Mouse (Mus musculus): Measurements from ENCODE around the gene Rgs3. TPM values are rescaled to one million over a fixed set of nuclear protein-coding genes. Genes with fewer than 3 reads are reported as not detected.

Rgs3 gene
- polyA plus RNA-seq, 1 experiment from 2014 or later: 8.2 TPM

- in situ Hi-C loops (cut with MboI; ENCODE audit: low pct_unique_long_range_greater_than_20kb): no loop called here
- no peaks in the 10 kb centered on the region for H3K27me3 ChIP-seq
- TF ChIP-seq CTCF (IDR thresholded peaks at IDR 0.05): no peak
- POLR2A ChIA-PET: no interaction called here
- no peak for DNase-seq (ENCODE audit: low read depth, low spot score)
- CTCF ChIA-PET: no interaction called here
- no peak for ATAC-seq
Measured at GRCm38 (mm10) chr4:62605856-62606541, 46.4 kb downstream of the Rgs3 start.

- TF ChIP-seq CTCF (IDR thresholded peaks at IDR 0.05): no peak
- CTCF ChIA-PET: no interaction called here
- no peak for ATAC-seq
- in situ Hi-C loops (cut with MboI; ENCODE audit: low pct_unique_long_range_greater_than_20kb): no loop called here
- POLR2A ChIA-PET: no interaction called here
- DNase-seq (ENCODE audit: low read depth, low spot score): no peak
- H3K27me3 ChIP-seq: no peaks in the 10 kb centered on the region
Measured at GRCm38 (mm10) chr4:62606542-62606882, 46.9 kb downstream of the Rgs3 start.

- no peaks in the 10 kb centered on the region for H3K27me3 ChIP-seq
- CTCF ChIA-PET: no interaction called here
- DNase-seq (ENCODE audit: low read depth, low spot score) (no peak), ATAC-seq (no peak)
- POLR2A ChIA-PET: no interaction called here
- TF ChIP-seq CTCF (IDR thresholded peaks at IDR 0.05): no peak
- in situ Hi-C loops (cut with MboI; ENCODE audit: low pct_unique_long_range_greater_than_20kb): no loop called here
Measured at GRCm38 (mm10) chr4:62606905-62607304, 47.3 kb downstream of the Rgs3 start.

- DNase-seq (ENCODE audit: low read depth, low spot score) (no peak), ATAC-seq (no peak)
- no peak for TF ChIP-seq CTCF (IDR thresholded peaks at IDR 0.05)
- no peaks in the 10 kb centered on the region for H3K27me3 ChIP-seq
- ChIA-PET POLR2A (no interaction called here), CTCF (no interaction called here)
- in situ Hi-C loops (cut with MboI; ENCODE audit: low pct_unique_long_range_greater_than_20kb): no loop called here
Measured at GRCm38 (mm10) chr4:62607345-62607744, 47.7 kb downstream of the Rgs3 start.

- in situ Hi-C loops (cut with MboI; ENCODE audit: low pct_unique_long_range_greater_than_20kb): no loop called here
- ChIA-PET POLR2A (no interaction called here), CTCF (no interaction called here)
- no peaks in the 10 kb centered on the region for H3K27me3 ChIP-seq
- ATAC-seq (no peak), DNase-seq (ENCODE audit: low read depth, low spot score) (no peak)
- no peak for TF ChIP-seq CTCF (IDR thresholded peaks at IDR 0.05)
Measured at GRCm38 (mm10) chr4:62607805-62608204, 48.2 kb downstream of the Rgs3 start.

GRCm38 (mm10) chr4:62609333-62609732 is 49.7 kb downstream of the Rgs3 start:
- ChIA-PET POLR2A (no interaction called here), CTCF (no interaction called here)
- H3K27me3 ChIP-seq: no peaks in the 10 kb centered on the region
- TF ChIP-seq CTCF (IDR thresholded peaks at IDR 0.05): no peak
- ATAC-seq: no peak
- DNase-seq (ENCODE audit: low read depth, low spot score): no peak
- in situ Hi-C loops (cut with MboI; ENCODE audit: low pct_unique_long_range_greater_than_20kb): no loop called here

GRCm38 (mm10) chr4:62610142-62610675 is 50.6 kb downstream of the Rgs3 start:
- H3K27me3 ChIP-seq: no peaks in the 10 kb centered on the region
- TF ChIP-seq CTCF (IDR thresholded peaks at IDR 0.05): no peak
- DNase-seq (ENCODE audit: low read depth, low spot score): no peak
- POLR2A ChIA-PET: interaction anchor here (0.6 kb wide), 1 partner anchor 77 kb away, joined by 4 read pairs; no protein-coding TSS in a partner anchor
- CTCF ChIA-PET: no interaction called here
- ATAC-seq: no peak
- in situ Hi-C loops (cut with MboI; ENCODE audit: low pct_unique_long_range_greater_than_20kb): no loop called here

- POLR2A ChIA-PET: no interaction called here
- TF ChIP-seq CTCF (IDR thresholded peaks at IDR 0.05): no peak
- H3K27me3 ChIP-seq: no peaks in the 10 kb centered on the region
- no peak for ATAC-seq
- in situ Hi-C loops (cut with MboI; ENCODE audit: low pct_unique_long_range_greater_than_20kb): no loop called here
- DNase-seq (ENCODE audit: low read depth, low spot score): no peak
- CTCF ChIA-PET: interaction anchor here (1.5 kb wide), 1 partner anchor 10 kb away, joined by 3 read pairs; no protein-coding TSS in a partner anchor
Measured at GRCm38 (mm10) chr4:62612601-62613501, 53.2 kb downstream of the Rgs3 start.

- no peaks in the 10 kb centered on the region for H3K27me3 ChIP-seq
- in situ Hi-C loops (cut with MboI; ENCODE audit: low pct_unique_long_range_greater_than_20kb): no loop called here
- ChIA-PET CTCF (interaction anchor here (0.9 kb wide), 1 partner anchor 11 kb away, joined by 3 read pairs; no protein-coding TSS in a partner anchor), POLR2A (no interaction called here)
- no peak for TF ChIP-seq CTCF (IDR thresholded peaks at IDR 0.05)
- no peak for ATAC-seq
- no peak for DNase-seq (ENCODE audit: low read depth, low spot score)
Measured at GRCm38 (mm10) chr4:62613646-62614365, 54.2 kb downstream of the Rgs3 start.

- TF ChIP-seq CTCF (IDR thresholded peaks at IDR 0.05): no peak
- no peaks in the 10 kb centered on the region for H3K27me3 ChIP-seq
- POLR2A ChIA-PET: no interaction called here
- ATAC-seq: no peak
- in situ Hi-C loops (cut with MboI; ENCODE audit: low pct_unique_long_range_greater_than_20kb): no loop called here
- CTCF ChIA-PET: no interaction called here
- DNase-seq (ENCODE audit: low read depth, low spot score): no peak
Measured at GRCm38 (mm10) chr4:62617856-62618440, 58.3 kb downstream of the Rgs3 start.

Data from Patski (cell line).